Mouse (Mus musculus) ES-E14 (cell line): Measurements from ENCODE around the gene Bdp1. TPM values are rescaled to one million over a fixed set of nuclear protein-coding genes. Genes with fewer than 3 reads are reported as not detected.

Experiments used
- DNase-seq: peaks from one replicate; pipeline ENCODE4 v3.0.0-alpha.2; 2013; ENCODE audit warnings: low read depth, low spot score
- H3K27ac ChIP-seq: 2 replicates; pipeline ENCODE4 v1.5.1; 2012; ENCODE audit warnings: low read depth, mild to moderate bottlenecking, low read length, moderate library complexity, mixed read lengths; ENCODE audit not compliant: poor library complexity, insufficient read depth, severe bottlenecking
- H3K36me3 ChIP-seq: 2 replicates; pipeline ENCODE4 v1.6.1; 2012; ENCODE audit warnings: mild to moderate bottlenecking, low read length, moderate library complexity, mixed read lengths; ENCODE audit not compliant: control insufficient read depth, poor library complexity, insufficient read depth, severe bottlenecking
- H3K4me1 ChIP-seq, 2 experiments: fragments of 150-350 bp in 1 of 2; sonication (generic) in 1 of 2; 2 replicates each; pipeline ENCODE4 v1.6.1; 2012; ENCODE audit warnings: low read length in 2 of 2, mild to moderate bottlenecking in 1 of 2, mixed read lengths in 1 of 2; ENCODE audit not compliant: control insufficient read depth in 2 of 2, insufficient read depth in 2 of 2, poor library complexity in 1 of 2
- H3K4me3 ChIP-seq, 2 experiments: fragments of 150-350 bp in 1 of 2; sonication (generic) in 1 of 2; 2 replicates each; pipeline ENCODE4 v1.5.1; 2012; ENCODE audit warnings: low read length in 2 of 2, low read depth in 1 of 2, mild to moderate bottlenecking in 1 of 2, mixed read lengths in 1 of 2; ENCODE audit not compliant: insufficient read depth in 1 of 2, poor library complexity in 1 of 2, severe bottlenecking in 1 of 2
- H3K9ac ChIP-seq: 2 replicates; pipeline ENCODE4 v1.6.1; 2012; ENCODE audit warnings: low read depth, mild to moderate bottlenecking, low read length, mixed read lengths; ENCODE audit not compliant: poor library complexity, insufficient read depth, severe bottlenecking
- H3K9me3 ChIP-seq: fragments of 150-350 bp; sonication (generic); 2 replicates; pipeline ENCODE4 v1.6.1; 2012; ENCODE audit warnings: low read depth, mild to moderate bottlenecking, low read length; ENCODE audit not compliant: control insufficient read depth, insufficient read depth
- CHD2 ChIP-seq: IDR thresholded peaks from 2 replicates; pipeline ENCODE4 v1.6.1; 2014; ENCODE audit warnings: mild to moderate bottlenecking, low read depth, low read length, inconsistent platforms
- HCFC1 ChIP-seq: IDR thresholded peaks from 2 replicates; pipeline ENCODE4 v1.6.1; 2012; ENCODE audit warnings: low read length, inconsistent platforms, borderline replicate concordance; ENCODE audit not compliant: insufficient read depth
- MAFK ChIP-seq: IDR thresholded peaks from 2 replicates; pipeline ENCODE4 v1.6.1; 2014; ENCODE audit warnings: mild to moderate bottlenecking, low read depth, low read length, inconsistent platforms; ENCODE audit not compliant: insufficient read depth
- ZC3H11A ChIP-seq: IDR thresholded peaks from 2 replicates; pipeline ENCODE4 v1.6.1; 2012; ENCODE audit warnings: low read depth, mild to moderate bottlenecking, inconsistent platforms, low read length, borderline replicate concordance
- ZNF384 ChIP-seq: IDR thresholded peaks from 2 replicates; pipeline ENCODE4 v1.6.1; 2012; ENCODE audit warnings: low read depth, low read length, inconsistent platforms
- in situ Hi-C, 2 experiments: fragments of 600-800 bp; cut with MboI; formaldehyde crosslinking; loops; one replicate each; pipeline ENCODE4 v1.15.1; 2025; ENCODE audit warnings: low sequenced_read_pairs in 2 of 2, inconsistent platforms in 1 of 2; ENCODE audit not compliant: unreplicated experiment in 2 of 2
- total RNA-seq: library from RNA; depleted of rRNA; stranded (reverse); fragments of 300-350 nt; gene quantifications from 2 replicates; pipeline ENCODE4 v1.2.3, GENCODE M21; 2012

Gene Bdp1
- total RNA-seq, 1 experiment, result 32.9 TPM

- no peak within 1 kb of the TSS; the same call in 1 of the 2 replicates for H3K27ac ChIP-seq
- H3K36me3 ChIP-seq, result peaks cover 20% of the 10 kb centered on the region
- H3K4me1 ChIP-seq, result peaks cover 0 to 4% of the 10 kb centered on the region in 2 experiments; a peak in 1 of 4 replicates
- TF ChIP-seq HCFC1 (peak; percentile 78), CHD2 (no peak)
- no peaks in the 10 kb centered on the region for H3K9me3 ChIP-seq
- peak within 1 kb of the TSS; percentile 99 for H3K9ac ChIP-seq
- peak; percentile 84 for DNase-seq
- in situ Hi-C loops, result no loop called here
- peak within 1 kb of the TSS; percentile 97 to 100 for H3K4me3 ChIP-seq
Observed at GRCm38 (mm10) chr13:100124423-100125257, 20.8 kb upstream of the Bdp1 start, which contains the start of gene Smn1. Gene Smn1 (plus strand): TSS chr13:100124852.

DNA sequence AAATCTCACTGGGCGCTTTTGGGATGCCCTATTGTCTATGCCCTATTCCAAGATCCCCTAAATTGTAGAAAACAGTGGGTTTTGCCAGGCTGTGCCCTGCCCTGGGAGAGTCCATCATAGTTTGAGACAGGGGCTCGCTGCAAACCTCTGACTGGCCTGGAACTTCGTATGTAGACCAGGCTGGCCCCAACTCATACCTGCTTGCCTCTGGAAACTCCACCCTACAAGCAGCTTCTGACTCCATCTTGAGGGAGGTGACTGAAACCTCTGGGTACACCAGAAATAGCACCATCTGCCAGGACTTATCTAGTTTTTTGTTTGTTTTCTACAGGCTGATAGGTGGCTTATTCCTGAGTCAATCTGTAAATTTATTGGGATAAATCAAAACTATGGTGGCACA is 20.1 kb upstream of the Bdp1 start:
- peaks cover 16% of the 10 kb centered on the region for H3K36me3 ChIP-seq
- H3K4me1 ChIP-seq, result peaks cover 0 to 4% of the 10 kb centered on the region in 2 experiments; a peak in 1 of 4 replicates
- H3K27ac ChIP-seq, result no peak overlapping the region
- no peaks in the 10 kb centered on the region for H3K9me3 ChIP-seq
- TF ChIP-seq ZNF384, result no peak
- no peak for DNase-seq
- no peak overlapping the region for H3K9ac ChIP-seq
- in situ Hi-C loops, result no loop called here
- peak overlapping the region in 1 of 2 experiments; percentile 97; a peak in 2 of 4 replicates for H3K4me3 ChIP-seq

- H3K27ac ChIP-seq, result no peak overlapping the region
- TF ChIP-seq ZC3H11A, result 0 out of 2 replicates have a peak, but pooled peaks have one; percentile 60
- TF ChIP-seq CHD2, result no peak
- no peak for TF ChIP-seq HCFC1
- no peak for TF ChIP-seq MAFK
Observed at GRCm38 (mm10) chr13:100112218-100112972, 8.5 kb upstream of the Bdp1 start.

GRCm38 (mm10) chr13:100107652-100108472 is 4.0 kb upstream of the Bdp1 start, which contains the start of gene Serf1:
Gene Serf1 (plus strand): TSS chr13:100108012.
- Histone ChIP-seq H3K9ac (peak within 1 kb of the TSS; percentile 45), H3K27ac (no peak within 1 kb of the TSS), H3K9me3 (no peaks in the 10 kb centered on the region), H3K36me3 (no peaks in the 10 kb centered on the region), H3K4me3 (peak within 1 kb of the TSS; percentile 65 to 66), H3K4me1 (no peaks in the 10 kb centered on the region)
- TF ChIP-seq MAFK (no peak), HCFC1 (no peak), CHD2 (no peak), ZC3H11A (no peak), ZNF384 (no peak)
- DNase-seq, result no peak
- in situ Hi-C loops, result no loop called here

More at GRCm38 (mm10) chr13:100112218-100112972, 8.5 kb upstream of the Bdp1 start:
- Histone ChIP-seq H3K4me3 (no peak overlapping the region), H3K9ac (no peak overlapping the region), H3K4me1 (no peaks in the 10 kb centered on the region), H3K9me3 (no peaks in the 10 kb centered on the region), H3K36me3 (no peaks in the 10 kb centered on the region)
- DNase-seq, result no peak
- in situ Hi-C loops, result no loop called here
